Mouse (Mus musculus) CD4-positive, CD25-positive, alpha-beta regulatory T cell, adult 9 weeks (primary cell): ENCODE data around the gene Tbc1d2. TPM values are rescaled to one million over a fixed set of nuclear protein-coding genes. Genes with fewer than 3 reads are reported as not detected.

Experiments used
- polyA plus RNA-seq: library from polyadenylated mRNA; unstranded; fragments of 100-300 nt; shearing (Covaris generic); gene quantifications from one replicate; pipeline ENCODE4 v1.2.1, GENCODE M21; 2017

The Tbc1d2 gene
- 1.4 TPM for polyA plus RNA-seq

DNA sequence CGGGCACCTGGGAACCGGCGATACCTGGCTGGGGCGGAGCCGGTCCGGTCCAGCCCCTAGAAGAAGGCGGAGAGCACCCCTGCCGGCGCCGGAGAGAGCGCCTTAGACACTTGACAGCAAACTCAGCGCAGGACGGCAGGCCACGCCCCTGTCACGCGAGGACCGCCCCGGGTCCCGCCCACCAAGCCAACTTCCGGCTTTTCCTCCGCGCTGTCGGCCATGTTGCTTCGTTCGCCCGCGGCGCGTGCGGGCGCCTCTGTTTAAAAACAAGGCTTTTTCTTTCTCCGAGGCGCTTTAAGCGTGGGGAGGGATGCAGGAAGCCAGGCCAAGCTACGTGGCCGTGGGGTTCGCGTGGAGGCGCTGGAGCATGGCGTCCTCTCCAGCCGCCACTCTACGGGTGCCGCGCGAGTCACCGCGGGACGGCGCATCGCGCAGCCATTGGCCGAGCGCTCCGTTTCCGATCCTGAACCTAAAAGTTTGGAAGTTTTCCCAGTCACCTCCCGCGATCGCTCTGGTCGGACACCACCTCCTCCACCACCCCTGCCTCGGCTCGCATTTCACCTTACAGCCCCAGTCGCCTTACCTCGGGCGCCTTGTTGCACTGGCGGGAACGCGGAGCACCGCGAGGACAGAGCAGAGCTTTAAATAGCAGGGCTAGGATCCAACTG lies at the start of gene Tbc1d2:
Gene Tbc1d2 (minus strand): TSS at position 124 of the 668 bp plus-strand sequence.

DNA sequence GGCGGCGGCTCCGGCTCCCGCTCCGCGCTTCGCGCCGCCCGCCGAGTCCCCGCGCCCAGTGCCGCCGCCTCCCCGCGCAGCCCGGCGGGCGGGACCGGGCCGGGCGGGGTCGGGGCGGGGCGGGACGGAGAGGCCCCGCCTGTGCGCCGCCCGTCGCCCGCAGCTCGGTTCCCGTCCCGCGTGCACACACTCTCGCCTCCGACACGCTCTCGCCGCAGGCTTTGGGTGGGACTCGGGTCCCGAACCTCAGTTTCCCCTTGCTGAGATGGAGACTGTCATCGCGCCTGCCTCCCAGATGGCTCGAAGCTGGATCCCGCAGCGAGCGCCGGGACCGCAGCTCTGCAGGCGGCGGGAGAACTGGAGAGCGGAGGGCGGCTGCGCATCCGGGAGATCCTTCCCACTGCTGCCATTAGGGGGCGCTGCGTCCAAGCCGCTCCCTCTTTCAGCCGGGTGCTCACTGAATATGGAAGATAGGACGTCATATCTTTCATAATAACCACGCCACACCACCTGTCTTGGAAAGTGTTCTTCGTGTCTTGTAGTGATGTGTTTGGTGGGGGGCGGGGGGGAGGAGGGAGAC lies 48.1 kb downstream of the Tbc1d2 start, which contains the start of gene Coro2a:
Gene Coro2a (minus strand): TSS at position 359 of the 580 bp plus-strand sequence.

Other genes with a start within 250 kb of the Tbc1d2 start
- gene Hemgn, start 236.7 kb downstream of the Tbc1d2 start, polyA plus RNA-seq = 0.20 TPM
- 32.3 TPM for gene Anp32b, start 199.3 kb downstream of the Tbc1d2 start, polyA plus RNA-seq
- gene Nans, start 161.0 kb downstream of the Tbc1d2 start, polyA plus RNA-seq = 91.6 TPM
- gene Trim14, start 114.1 kb downstream of the Tbc1d2 start, polyA plus RNA-seq = 35.6 TPM
- 102 TPM for gene Coro2a, start 48.0 kb downstream of the Tbc1d2 start, polyA plus RNA-seq